Mouse (Mus musculus) heart, embryonic 15.5 days (tissue): Measurements from ENCODE around the gene Defb11. TPM values are rescaled to one million over a fixed set of nuclear protein-coding genes. Genes with fewer than 3 reads are reported as not detected.
"Not testable (repeated sequence)": the region's sequence is repeated elsewhere in the genome, so short reads cannot be mapped to it uniquely, and the experiment has no call there.

Experiments used
- ATAC-seq: fragments of 200-750 bp; cut with Nextera tagmentation; replicated peaks from 2 replicates; pipeline ENCODE4 v1.8.0; 2017; ENCODE audit warnings: low read depth, moderate TSS enrichment; ENCODE audit not compliant: insufficient number of reproducible peaks, insufficient read depth, low FRiP score
- H3K27ac ChIP-seq: fragments of 300-500 bp; sonication (generic); 2 replicates; pipeline ENCODE4 v1.5.1; 2015; ENCODE audit warnings: mild to moderate bottlenecking, inconsistent platforms
- H3K27me3 ChIP-seq: fragments of 300-500 bp; sonication (generic); 2 replicates; pipeline ENCODE4 v1.6.1; 2015; ENCODE audit warnings: inconsistent platforms
- H3K36me3 ChIP-seq: fragments of 300-500 bp; sonication (generic); 2 replicates; pipeline ENCODE4 v1.6.1; 2015; ENCODE audit warnings: mild to moderate bottlenecking, inconsistent platforms
- H3K4me1 ChIP-seq: fragments of 300-500 bp; sonication (generic); replicated peaks from 2 replicates; pipeline ENCODE4 v1.6.1; 2015; ENCODE audit warnings: inconsistent platforms
- H3K4me2 ChIP-seq: fragments of 300-500 bp; sonication (generic); 2 replicates; pipeline ENCODE4 v1.6.1; 2015; ENCODE audit warnings: inconsistent platforms, mild to moderate bottlenecking, moderate library complexity
- H3K4me3 ChIP-seq: fragments of 300-500 bp; sonication (generic); 2 replicates; pipeline ENCODE4 v1.5.1; 2015; ENCODE audit warnings: mild to moderate bottlenecking, inconsistent platforms
- H3K9ac ChIP-seq: fragments of 300-500 bp; sonication (generic); 2 replicates; pipeline ENCODE4 v1.6.1; 2015; ENCODE audit warnings: mild to moderate bottlenecking, inconsistent platforms
- H3K9me3 ChIP-seq: fragments of 300-500 bp; sonication (generic); replicated peaks from 2 replicates; pipeline ENCODE4 v1.6.1; 2016; ENCODE audit warnings: inconsistent platforms
- WGBS: fragments of 180-500 bp; shearing (Covaris S2); methylation state at CpG from one replicate; pipeline ENCODE4 v1.1.7; 2015; ENCODE audit warnings: mixed read lengths; 5-methylcytosine and 5-hydroxymethylcytosine counted together
- polyA plus RNA-seq: library from polyadenylated mRNA; unstranded; fragments of >200 nt; fragmentation: Nextera tagmentation; extraction: Ambion mirVana; gene quantifications from 2 replicates; pipeline ENCODE4 v1.2.1, GENCODE M21; 2015

Gene Defb11
- polyA plus RNA-seq: not detected in 2 replicates

- not testable (repeated sequence) for H3K4me2 ChIP-seq, H3K9me3 ChIP-seq, H3K4me3 ChIP-seq, H3K27ac ChIP-seq, H3K4me1 ChIP-seq, H3K27me3 ChIP-seq, H3K36me3 ChIP-seq, H3K9ac ChIP-seq, ATAC-seq
These were observed at the start of gene Defb11 for GRCm38 (mm10) chr8:21906290-21906689. TSS of gene Defb11 (minus strand) at chr8:21906412.

- 6% methylated on average over 9 of the region's 9 CpGs for WGBS
- ATAC-seq: no peak
- Histone ChIP-seq H3K9me3 (no peaks in the 10 kb centered on the region), H3K27me3 (no peaks in the 10 kb centered on the region), H3K9ac (no peak overlapping the region), H3K4me1 (no peaks in the 10 kb centered on the region), H3K27ac (no peak overlapping the region), H3K4me2 (no peak overlapping the region), H3K4me3 (no peak overlapping the region), H3K36me3 (no peaks in the 10 kb centered on the region)
These were observed 49.1 kb upstream of the Defb11 start for GRCm38 (mm10) chr8:21955321-21955720.

- no peak overlapping the region for H3K9ac ChIP-seq
- no peak for ATAC-seq
- H3K27me3 ChIP-seq: no peaks in the 10 kb centered on the region
- H3K4me2 ChIP-seq: no peak overlapping the region
- H3K4me1 ChIP-seq: no peaks in the 10 kb centered on the region
- no peak overlapping the region for H3K4me3 ChIP-seq
- 58% methylated on average over 9 of the region's 9 CpGs for WGBS
- no peaks in the 10 kb centered on the region for H3K9me3 ChIP-seq
- H3K27ac ChIP-seq: no peak overlapping the region
- H3K36me3 ChIP-seq: no peaks in the 10 kb centered on the region
These were observed 41.3 kb upstream of the Defb11 start for GRCm38 (mm10) chr8:21947311-21948017.

GRCm38 (mm10) chr8:21946462-21946861 lies 40.2 kb upstream of the Defb11 start, which contains the start of gene Defb13:
TSS of gene Defb13 (plus strand) at chr8:21946762.
- Histone ChIP-seq H3K27ac (no peak within 1 kb of the TSS), H3K4me1 (no peaks in the 10 kb centered on the region), H3K27me3 (no peaks in the 10 kb centered on the region), H3K9me3 (no peaks in the 10 kb centered on the region), H3K36me3 (no peaks in the 10 kb centered on the region), H3K4me3 (no peak within 1 kb of the TSS), H3K4me2 (no peak within 1 kb of the TSS), H3K9ac (no peak within 1 kb of the TSS)
- ATAC-seq: no peak
- WGBS: 83% methylated on average over 6 of the region's 6 CpGs

GRCm38 (mm10) chr8:21938052-21938451 lies 31.8 kb upstream of the Defb11 start, which contains the start of gene Defb35:
TSS of gene Defb35 (plus strand) at chr8:21938352.
- H3K4me2 ChIP-seq, H3K27me3 ChIP-seq, H3K9me3 ChIP-seq, H3K4me1 ChIP-seq, H3K27ac ChIP-seq, H3K36me3 ChIP-seq, ATAC-seq, H3K9ac ChIP-seq, H3K4me3 ChIP-seq: not testable (repeated sequence)
- WGBS: 84% methylated on average over 4 of the region's 4 CpGs

GRCm38 (mm10) chr8:21932610-21933009 lies 26.4 kb upstream of the Defb11 start, which contains the start of gene Defb15:
TSS of gene Defb15 (minus strand) at chr8:21932710.
- Histone ChIP-seq H3K9ac (no peak within 1 kb of the TSS), H3K4me1 (no peaks in the 10 kb centered on the region), H3K27me3 (no peaks in the 10 kb centered on the region), H3K4me2 (no peak within 1 kb of the TSS), H3K36me3 (no peaks in the 10 kb centered on the region), H3K9me3 (no peaks in the 10 kb centered on the region), H3K27ac (no peak within 1 kb of the TSS), H3K4me3 (no peak within 1 kb of the TSS)
- no peak for ATAC-seq
- 90% methylated on average over 6 of the region's 6 CpGs for WGBS

- not testable (repeated sequence) for H3K9me3 ChIP-seq, H3K4me3 ChIP-seq, H3K27me3 ChIP-seq, H3K36me3 ChIP-seq, H3K27ac ChIP-seq, H3K4me1 ChIP-seq, H3K4me2 ChIP-seq, ATAC-seq, H3K9ac ChIP-seq
- 77% methylated on average over 3 of the region's 3 CpGs for WGBS
These were observed 24.5 kb upstream of the Defb11 start for GRCm38 (mm10) chr8:21930754-21931153.

GRCm38 (mm10) chr8:21915625-21916024 lies 9.4 kb upstream of the Defb11 start:
- 79% methylated on average over 3 of the region's 3 CpGs for WGBS
- ATAC-seq: no peak
- Histone ChIP-seq H3K36me3 (no peaks in the 10 kb centered on the region), H3K4me1 (no peaks in the 10 kb centered on the region), H3K4me3 (no peak overlapping the region), H3K27ac (no peak overlapping the region), H3K4me2 (no peak overlapping the region), H3K27me3 (no peaks in the 10 kb centered on the region), H3K9ac (no peak overlapping the region), H3K9me3 (no peaks in the 10 kb centered on the region)

- Histone ChIP-seq H3K27ac (no peak overlapping the region), H3K9ac (no peak overlapping the region), H3K4me1 (no peaks in the 10 kb centered on the region), H3K27me3 (no peaks in the 10 kb centered on the region), H3K9me3 (no peaks in the 10 kb centered on the region), H3K36me3 (no peaks in the 10 kb centered on the region), H3K4me3 (no peak overlapping the region), H3K4me2 (no peak overlapping the region)
- no peak for ATAC-seq
- WGBS: 26% methylated on average over 2 of the region's 2 CpGs
These were observed 6.3 kb upstream of the Defb11 start for GRCm38 (mm10) chr8:21912554-21912953.

GRCm38 (mm10) chr8:21911931-21912330 lies 5.7 kb upstream of the Defb11 start:
- no peaks in the 10 kb centered on the region for H3K4me1 ChIP-seq
- no peak overlapping the region for H3K4me2 ChIP-seq
- H3K9me3 ChIP-seq: no peaks in the 10 kb centered on the region
- no peak for ATAC-seq
- H3K9ac ChIP-seq: no peak overlapping the region
- 14% methylated on average over 1 of the region's 1 CpGs for WGBS
- H3K4me3 ChIP-seq: no peak overlapping the region
- no peak overlapping the region for H3K27ac ChIP-seq
- H3K27me3 ChIP-seq: no peaks in the 10 kb centered on the region
- H3K36me3 ChIP-seq: no peaks in the 10 kb centered on the region

- ATAC-seq, H3K4me3 ChIP-seq, H3K9ac ChIP-seq: not testable (repeated sequence)
These were observed 20.9 kb downstream of the Defb11 start, which contains the start of gene Defb9 for GRCm38 (mm10) chr8:21885321-21885720. TSS of gene Defb9 (minus strand) at chr8:21885421.

GRCm38 (mm10) chr8:21858586-21858985 lies 47.6 kb downstream of the Defb11 start, which contains the start of gene Defb10:
TSS of gene Defb10 (plus strand) at chr8:21858901.
- H3K4me2 ChIP-seq, H3K27me3 ChIP-seq, H3K27ac ChIP-seq, H3K9me3 ChIP-seq, ATAC-seq, H3K36me3 ChIP-seq, H3K9ac ChIP-seq, H3K4me1 ChIP-seq, H3K4me3 ChIP-seq: not testable (repeated sequence)
- WGBS: 31% methylated on average over 1 of the region's 1 CpGs

More at GRCm38 (mm10) chr8:21885321-21885720, 20.9 kb downstream of the Defb11 start, which contains the start of gene Defb9:
- not testable (repeated sequence) for H3K36me3 ChIP-seq, H3K27ac ChIP-seq, H3K9me3 ChIP-seq, H3K4me1 ChIP-seq, H3K4me2 ChIP-seq, H3K27me3 ChIP-seq
